Comparison of ENCODE assay signal across 18 mouse cellular contexts in genomic region chr11:9436617-9437016, GRCm38 (mm10).
"Had no signal": no experiment of that assay in that cellular context is flagged by ENCODE, and none has a peak within 500 bp of the region (broad histone marks: within the 10 kb centered on the region; RNA-seq: fewer than 3 reads in every experiment).

No protein-coding gene starts in this region.

- DNase-seq: lung, embryonic 14.5 days; lung, postnatal 10 days; lung, postnatal 4 days; midbrain, embryonic 14.5 days; retina, postnatal 1 day; right cerebral cortex, adult 18-20 months; right cerebral cortex, postnatal 25 days; right cerebral cortex, postnatal 4 days; spleen, adult 18-20 months; thymus, adult 18-20 months; thymus, postnatal 14 days; thymus, postnatal 36 days had no signal

- H3K9ac ChIP-seq: lung, embryonic 14.5 days; midbrain, embryonic 12.5 days; neural tube, embryonic 13.5 days; neural tube, embryonic 15.5 days had no signal

- H3K4me2 ChIP-seq: lung, embryonic 14.5 days; midbrain, embryonic 12.5 days; neural tube, embryonic 13.5 days; neural tube, embryonic 15.5 days had no signal

- H3K9me3 ChIP-seq: midbrain, embryonic 10.5 days; midbrain, embryonic 12.5 days; neural tube, embryonic 13.5 days; neural tube, embryonic 15.5 days had no signal

- H3K4me3 ChIP-seq: midbrain, embryonic 10.5 days; midbrain, embryonic 12.5 days; myocyte; neural tube, embryonic 13.5 days; neural tube, embryonic 15.5 days had no signal

- H3K27me3 ChIP-seq: midbrain, embryonic 12.5 days; neural tube, embryonic 13.5 days; neural tube, embryonic 15.5 days had no signal

- ATAC-seq: midbrain, embryonic 16.5 days had no signal

- H3K27ac ChIP-seq: midbrain, embryonic 10.5 days; midbrain, embryonic 12.5 days; neural tube, embryonic 13.5 days; neural tube, embryonic 15.5 days had no signal

- H3K4me1 ChIP-seq: midbrain, embryonic 10.5 days; midbrain, embryonic 12.5 days; neural tube, embryonic 13.5 days; neural tube, embryonic 15.5 days had no signal

- H3K36me3 ChIP-seq: midbrain, embryonic 10.5 days; midbrain, embryonic 12.5 days; neural tube, embryonic 13.5 days; neural tube, embryonic 15.5 days had no signal
